Mouse (Mus musculus) regulatory T cell (primary cell): ENCODE results near the gene Pak6.

Experiments
- in situ Hi-C: fragments of 300-600 bp; cut with MboI, MseI; formaldehyde crosslinking; loops from one replicate; pipeline ENCODE4 v1.15.1; 2025; ENCODE audit warnings: high pct_unique_total_duplicates

The Pak6 gene

DNA sequence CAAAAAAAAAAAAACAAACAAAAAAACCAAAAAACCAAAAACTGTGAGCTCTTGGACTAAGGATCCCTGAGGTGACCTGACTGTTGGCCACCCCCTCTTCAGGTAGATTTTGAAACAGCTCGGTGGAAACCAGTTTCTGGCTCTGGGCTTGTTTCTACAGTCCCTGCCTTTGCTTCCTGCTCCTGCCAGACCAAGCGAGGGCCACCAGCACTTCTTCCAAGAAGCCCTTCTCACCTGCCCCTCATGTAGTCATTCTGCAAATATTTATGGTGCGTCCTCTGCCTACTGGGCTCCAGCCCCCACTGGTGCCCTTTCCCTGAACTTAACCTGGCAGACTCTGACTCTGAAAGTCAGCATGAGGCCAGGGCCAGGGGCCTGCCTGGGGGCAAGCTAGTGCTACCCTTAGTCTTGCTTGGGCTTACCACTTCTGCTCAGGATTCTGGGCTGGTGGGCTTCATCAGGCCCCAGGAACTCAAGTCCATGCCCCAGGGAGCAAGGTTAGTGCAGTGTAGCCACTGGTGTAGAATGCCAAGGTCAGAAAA is 1.9 kb downstream of the Pak6 start:
- in situ Hi-C loops, result no loop called here

DNA sequence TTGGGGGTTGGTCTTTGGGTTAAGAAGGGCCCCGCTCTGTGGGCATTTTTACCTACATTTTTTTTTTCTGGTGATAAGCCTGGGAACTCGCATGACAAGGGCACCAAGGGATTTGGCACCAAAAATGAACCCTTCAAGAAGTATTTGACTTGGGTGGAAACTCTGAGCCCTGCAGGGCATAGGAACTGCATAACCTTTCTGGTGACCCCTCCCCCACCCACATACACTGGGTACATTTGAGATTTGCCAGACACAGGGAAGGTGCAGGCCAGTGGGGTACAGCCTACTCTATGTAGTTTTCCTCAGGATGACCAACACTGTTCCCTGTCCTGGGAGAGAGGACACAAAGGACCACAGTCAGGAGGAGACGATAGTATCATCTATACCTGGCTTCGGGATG is 2.5 kb downstream of the Pak6 start:
- in situ Hi-C loops, result no loop called here

DNA sequence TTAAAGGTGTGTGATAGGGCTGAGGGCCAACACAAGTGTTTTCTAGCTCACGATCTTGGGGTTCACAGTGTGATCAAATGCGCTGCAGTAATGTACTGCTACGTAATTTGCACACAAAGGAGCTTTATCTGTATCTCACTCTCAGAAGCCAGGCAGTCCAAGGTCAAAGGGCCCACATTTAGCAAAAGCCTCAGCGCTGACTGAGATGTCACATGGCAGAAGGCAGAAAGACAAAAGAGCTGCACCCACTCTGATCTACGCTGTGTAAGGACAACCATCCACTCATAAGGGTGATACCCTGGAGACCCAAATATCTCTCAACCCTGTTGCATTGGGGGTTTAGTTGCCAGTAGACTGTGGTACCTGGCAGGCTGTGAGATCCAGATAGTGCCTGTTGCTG is 4.1 kb downstream of the Pak6 start:
- in situ Hi-C loops, result no loop called here

DNA sequence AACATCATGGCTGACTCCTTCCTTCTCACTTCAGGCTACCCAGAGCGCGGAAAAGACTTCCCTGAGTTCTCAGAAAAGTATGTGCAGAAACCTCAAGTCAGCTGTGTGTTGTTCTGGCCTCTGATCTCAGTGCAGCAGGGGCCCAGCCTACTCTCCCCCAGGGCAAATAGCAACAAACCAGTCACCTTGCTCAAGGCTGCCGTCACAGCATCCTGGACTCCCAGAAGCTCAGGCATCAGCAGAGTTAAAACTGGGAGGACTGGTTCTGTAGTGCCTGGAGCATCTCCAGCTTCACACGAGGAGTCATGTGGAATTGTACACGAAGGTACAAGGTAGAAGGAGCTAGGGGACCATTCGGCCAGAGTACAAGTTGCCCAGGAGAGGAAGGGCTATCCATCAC is 6.1 kb downstream of the Pak6 start:
- in situ Hi-C loops, result no loop called here

DNA sequence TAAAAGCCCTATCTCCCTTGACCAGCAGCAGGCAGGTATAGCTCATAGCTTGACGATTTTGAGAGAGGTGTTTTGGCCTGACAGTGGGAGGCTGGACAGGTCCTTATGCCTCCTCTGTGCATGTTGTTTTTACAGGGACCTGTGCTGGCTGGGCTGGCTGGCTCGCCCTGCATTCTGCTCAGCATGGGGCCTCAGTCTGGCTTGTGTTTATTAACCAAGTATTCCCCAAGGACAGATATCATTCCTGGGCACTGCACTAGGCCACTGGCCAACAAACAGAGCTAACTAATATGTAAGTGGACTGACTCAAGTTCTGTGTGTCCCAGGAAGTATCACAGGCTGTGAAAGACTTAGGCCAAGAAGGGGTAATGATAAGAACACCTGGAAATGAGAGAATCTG is 6.7 kb downstream of the Pak6 start:
- in situ Hi-C loops, result no loop called here

DNA sequence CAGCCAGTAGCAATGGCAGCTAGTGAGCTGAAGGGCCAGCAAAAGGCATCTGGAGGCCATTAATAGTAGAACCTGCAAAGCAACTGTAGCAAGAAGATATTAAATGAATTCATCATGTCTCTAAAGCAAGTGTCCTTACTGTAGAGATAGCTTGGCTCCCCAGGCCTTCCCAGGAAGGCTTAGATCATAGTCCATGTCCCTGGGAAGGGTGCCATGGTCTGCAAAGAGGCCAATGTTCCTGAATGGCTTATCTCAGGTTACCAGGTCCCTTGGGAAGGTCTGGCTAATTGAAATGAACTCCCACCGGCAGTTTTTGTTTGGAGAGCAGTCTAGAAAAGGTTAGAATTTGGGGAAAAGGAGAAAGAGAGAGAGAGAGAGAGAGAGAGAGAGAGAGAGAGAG is 8.6 kb downstream of the Pak6 start:
- in situ Hi-C loops, result no loop called here

DNA sequence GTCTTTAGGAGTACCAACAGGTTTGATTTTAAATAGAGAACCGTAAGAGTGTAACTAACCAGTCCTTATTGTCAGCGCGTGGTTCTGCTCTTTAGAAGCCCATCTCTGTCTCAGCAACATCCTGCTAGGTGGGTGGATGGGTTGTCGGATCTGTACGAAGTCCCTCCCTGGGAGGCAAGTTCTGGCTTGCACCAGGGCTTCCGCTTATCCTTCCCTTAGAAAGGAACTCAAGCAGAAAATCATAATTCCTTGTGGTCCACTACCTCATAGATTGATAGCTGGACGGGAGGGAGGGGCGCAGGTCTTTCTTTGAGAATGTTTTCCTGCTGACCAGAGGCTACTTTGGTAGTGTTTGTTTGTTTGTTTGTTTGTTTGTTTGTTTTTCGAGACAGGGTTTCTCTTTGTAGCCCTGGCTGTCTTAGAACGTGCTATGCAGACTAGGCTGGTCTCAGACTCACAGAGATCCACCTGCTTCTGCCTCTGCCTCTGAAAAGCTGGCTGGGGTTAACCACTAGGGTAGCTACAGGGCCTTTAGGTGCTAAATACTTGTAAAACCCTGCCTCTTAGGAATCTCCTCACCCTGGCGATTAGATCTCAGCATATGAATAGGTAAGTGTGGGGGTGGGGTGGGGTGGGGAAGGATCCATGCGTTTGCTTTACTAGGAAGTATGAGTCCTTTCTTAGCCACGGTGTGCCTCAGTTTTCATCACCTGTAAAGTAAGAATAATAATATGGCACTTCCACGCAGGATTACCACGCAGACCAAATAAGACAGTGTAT is 10.8 kb downstream of the Pak6 start:
- in situ Hi-C loops, result no loop called here

DNA sequence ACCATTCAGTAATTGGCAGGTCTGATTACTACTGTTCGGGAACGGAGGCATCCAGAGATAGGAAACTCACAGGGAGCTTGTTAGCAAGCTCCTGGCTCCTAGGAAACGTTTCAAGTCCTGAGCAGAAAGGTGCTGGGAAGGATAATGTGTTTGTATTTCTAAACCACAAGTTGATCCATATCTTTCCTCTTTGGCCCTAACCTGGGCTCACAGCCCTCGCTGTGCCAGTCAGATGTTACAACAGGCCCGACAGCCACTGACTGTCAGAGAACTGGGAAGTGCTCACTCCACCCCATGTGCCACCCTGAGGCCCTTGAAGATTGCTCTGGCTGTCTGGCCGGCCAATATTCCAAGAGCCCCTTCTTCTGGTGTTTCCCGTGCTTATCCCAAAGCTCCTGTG is 11.4 kb downstream of the Pak6 start:
- in situ Hi-C loops, result no loop called here

DNA sequence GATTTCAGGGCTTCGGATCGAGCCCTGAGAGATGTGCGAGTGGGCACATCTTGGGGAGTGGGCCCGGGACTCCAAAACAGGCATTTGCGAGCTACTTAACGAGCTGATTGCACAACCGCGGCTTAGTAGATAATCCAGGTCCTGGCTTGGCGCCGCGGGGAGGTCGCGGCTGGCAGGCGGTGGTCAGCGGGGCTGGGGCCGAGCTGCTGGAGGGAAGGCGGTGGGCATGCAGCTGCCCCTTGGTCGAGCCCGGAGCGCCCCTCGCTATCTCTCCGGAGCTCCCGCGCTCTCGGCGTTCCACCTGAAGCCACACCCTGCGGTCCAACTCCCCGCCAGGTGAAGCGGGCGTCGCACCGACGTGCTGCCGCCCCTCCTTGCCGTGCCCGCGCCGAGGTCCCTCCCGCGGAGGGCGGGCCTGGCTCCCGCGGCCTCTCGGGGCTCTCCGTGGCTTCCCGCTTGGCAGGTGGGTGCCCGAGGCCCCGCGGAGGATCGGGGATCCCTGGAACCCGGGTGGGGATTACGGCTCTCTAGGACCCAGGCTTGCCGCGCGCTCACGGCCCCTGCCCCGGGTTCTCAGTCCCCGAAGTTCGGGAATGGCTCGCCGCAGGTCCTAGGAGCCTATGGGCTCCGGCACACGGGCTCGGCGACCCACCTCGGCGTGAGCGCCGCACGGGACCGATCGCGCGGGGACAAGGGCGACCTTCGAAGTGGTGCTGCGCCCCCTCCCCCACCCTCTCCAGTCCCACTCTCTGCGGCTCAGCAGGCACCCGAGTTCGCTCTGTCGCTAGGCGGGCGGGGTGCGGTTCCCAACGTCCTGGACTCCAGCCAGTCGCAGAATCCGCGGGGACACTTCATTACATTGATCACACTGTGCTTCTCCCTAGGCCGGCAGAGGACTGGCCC is 14.0 kb downstream of the Pak6 start:
- in situ Hi-C loops, result no loop called here

DNA sequence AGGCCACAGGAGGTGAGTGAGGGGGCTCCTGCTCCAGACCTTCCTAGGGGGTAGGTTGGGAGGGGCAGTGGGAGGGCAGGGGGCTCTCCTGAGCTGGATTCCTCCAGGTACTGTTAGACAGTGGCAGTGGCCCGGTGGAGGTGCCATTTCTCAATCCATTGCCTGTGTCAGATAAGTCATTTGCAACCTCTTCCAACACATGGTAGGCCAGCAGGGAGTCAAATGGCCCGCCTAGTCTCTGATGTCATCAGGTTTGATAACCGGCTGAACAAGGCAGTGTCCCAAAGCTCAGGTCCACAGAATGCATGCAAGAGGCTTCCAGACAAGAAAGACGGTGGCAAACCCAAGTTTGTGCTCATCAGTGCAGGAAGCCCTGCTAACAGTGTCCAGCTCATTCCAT is 14.7 kb downstream of the Pak6 start:
- in situ Hi-C loops, result no loop called here

DNA sequence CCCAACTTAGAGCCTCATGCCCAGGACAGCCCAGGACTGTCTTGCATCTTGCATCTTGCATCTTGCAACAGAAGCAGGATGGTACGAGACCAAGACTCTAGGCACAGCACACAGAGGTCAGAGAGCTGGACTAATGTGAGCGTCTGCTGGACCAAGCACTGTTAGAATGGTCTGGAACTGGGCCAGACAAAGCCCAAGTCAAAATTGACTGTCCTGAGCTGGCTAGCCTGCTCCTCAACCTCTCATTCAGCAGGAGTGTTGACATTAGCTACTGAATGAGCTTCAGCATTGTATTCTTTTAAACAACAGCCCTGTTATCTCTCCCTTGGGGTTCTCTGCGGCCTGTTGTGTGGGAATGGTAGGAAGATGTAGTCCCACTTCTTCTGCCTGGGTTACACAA is 16.5 kb downstream of the Pak6 start:
- in situ Hi-C loops, result no loop called here

DNA sequence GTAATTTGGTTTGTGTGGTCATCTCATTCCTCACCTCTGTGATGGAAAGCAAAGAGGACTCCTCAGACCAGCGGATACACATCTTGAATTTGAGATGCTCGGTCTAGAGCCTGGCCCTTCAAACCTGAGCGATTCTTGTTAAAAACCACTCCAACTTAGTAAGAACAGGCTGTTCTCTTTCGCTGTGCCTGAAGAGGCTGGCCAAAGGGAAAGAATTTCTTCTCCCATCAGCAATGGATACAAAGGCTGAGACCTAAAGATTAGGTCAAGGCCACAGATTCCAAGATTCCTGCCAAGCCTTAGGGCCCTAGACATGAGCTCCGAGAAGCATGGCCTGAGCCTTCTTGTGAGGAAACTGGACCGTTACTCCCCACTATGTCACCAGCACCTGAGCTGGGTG is 17.8 kb downstream of the Pak6 start:
- in situ Hi-C loops, result no loop called here

DNA sequence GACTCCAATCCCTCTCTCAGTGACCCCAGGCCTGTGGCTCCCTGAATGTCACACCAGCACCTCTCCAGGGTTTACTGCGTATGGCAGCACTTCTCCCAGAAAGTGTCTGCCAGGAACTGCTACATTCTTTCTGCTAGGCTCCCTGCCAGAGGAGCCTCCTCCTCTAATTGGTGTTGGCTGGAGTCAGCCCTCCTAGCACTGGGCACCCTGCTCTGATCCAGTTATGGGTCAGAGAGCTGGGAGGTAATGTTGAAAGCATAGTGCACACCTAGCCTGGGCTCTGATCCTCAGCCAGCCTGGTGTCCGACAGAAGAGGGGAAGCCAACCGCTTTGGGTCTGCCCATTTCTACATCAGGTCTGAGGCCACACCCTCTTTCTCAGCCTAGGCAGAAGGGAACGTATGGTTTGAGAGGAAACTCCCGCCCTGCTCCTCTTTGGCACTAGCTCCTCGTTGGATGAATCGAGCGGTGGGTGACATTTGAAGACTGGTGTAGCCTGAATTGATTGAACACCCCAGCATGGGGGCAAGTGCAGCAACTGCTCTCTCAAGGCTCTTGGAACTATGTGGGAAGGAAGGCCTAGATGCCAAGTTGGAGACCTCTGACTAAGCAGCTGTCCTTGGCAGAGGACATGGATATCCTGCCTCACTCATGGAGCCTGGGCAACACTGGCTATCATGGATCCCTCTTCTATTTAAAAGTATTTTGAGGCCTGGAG is 19.6 kb downstream of the Pak6 start:
- in situ Hi-C loops, result no loop called here

DNA sequence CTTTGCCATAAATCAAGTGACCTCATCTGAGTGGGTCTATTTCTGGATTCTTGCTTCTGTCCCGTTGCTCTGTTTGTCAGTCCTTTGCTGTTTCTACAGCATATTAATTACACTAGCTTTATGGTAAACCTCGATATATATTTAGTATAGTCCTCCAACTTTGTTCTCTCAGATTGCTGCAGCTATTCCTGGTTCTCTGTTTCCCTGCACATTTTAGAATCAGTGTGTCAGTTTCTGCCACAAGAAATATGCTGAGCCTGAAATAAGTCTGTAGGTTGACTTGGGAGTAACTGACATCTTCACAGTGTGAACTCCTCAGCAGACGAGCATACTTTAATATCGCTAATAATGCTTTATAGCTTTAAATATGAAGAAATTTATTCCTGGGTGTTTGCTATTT is 22.0 kb downstream of the Pak6 start:
- in situ Hi-C loops, result no loop called here

DNA sequence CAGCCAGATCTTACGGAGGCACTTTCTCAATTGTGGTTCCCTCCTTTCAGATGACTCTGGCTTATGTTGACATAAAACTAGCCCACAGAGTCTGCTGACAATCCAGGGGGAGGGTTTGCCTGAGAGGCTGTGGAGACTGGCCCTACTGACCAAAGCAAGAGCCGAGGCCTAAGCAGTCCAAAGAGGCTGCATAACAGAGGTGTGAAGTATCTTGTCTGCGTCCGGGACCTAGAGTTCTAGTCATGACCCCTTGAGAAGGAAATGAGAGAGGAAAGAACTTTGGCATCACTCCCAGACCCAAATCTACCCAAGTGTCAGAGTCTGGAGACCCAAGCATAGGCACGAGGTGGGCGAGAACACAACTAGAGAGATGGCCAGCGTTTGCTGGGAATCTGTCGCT is 23.6 kb downstream of the Pak6 start:
- in situ Hi-C loops, result no loop called here

DNA sequence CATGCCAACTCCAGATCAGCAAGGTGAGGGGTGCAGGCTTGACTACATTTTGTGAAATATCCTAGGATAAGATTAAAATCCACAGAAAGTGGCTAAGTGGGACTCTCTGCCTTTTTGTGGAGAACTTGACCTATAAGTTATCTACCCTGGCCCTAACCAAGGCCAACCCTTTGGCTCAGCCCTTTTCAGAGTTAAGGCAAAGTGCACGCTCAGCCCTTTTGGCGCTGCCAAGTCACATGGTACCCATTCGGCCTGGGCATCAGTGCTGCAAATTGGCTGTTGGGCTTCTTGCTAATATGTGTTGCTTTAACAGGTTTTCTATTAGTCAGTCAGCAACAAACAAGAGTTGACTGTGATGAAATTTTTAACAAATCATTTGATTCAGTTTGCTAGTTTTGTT is 24.7 kb downstream of the Pak6 start:
- in situ Hi-C loops, result no loop called here

DNA sequence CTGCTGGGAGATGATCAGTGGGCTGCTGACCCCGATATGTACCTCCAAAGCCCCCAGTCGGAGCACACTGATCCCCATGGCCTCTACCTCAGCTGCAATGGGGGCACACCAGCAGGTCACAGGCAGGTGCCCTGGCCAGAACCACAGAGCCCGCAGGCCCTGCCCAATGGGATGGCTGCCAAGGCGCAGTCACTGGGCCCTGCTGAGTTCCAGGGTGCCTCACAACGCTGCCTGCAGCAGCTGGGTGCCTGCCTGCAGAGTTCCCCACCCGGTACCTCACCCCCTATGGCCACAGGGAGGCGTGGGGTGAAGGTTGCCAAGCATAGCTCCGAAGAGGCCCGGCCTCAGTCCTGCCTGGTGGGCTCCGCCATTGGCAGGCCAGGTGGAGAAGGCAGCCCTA is 26.8 kb downstream of the Pak6 start:
- in situ Hi-C loops, result loop anchor here (5.0 kb wide), 1 partner anchor 53 kb away; no protein-coding TSS in a partner anchor

DNA sequence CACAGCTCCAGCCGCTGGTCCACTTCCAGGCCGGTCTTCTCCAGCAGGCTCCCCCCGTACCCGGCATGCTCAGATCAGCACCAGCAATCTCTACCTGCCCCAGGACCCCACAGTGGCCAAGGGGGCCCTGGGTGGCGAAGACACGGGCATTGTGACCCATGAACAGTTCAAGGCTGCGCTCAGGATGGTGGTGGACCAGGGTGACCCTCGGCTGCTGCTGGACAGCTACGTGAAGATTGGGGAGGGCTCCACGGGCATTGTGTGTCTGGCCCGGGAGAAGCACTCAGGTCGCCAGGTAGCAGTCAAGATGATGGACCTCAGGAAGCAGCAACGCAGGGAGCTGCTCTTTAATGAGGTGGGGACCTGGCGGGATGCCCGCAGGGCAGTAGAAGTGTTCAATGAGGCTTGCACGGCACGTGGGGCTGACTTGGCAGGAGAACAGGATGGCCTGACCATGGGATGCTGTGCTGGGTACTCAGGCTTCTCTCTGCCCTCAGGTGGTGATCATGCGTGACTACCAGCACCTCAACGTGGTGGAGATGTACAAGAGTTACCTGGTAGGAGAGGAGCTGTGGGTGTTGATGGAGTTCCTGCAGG is 30.4 kb downstream of the Pak6 start:
- in situ Hi-C loops, result loop anchor here (5.0 kb wide), 1 partner anchor 56 kb away; no protein-coding TSS in a partner anchor

DNA sequence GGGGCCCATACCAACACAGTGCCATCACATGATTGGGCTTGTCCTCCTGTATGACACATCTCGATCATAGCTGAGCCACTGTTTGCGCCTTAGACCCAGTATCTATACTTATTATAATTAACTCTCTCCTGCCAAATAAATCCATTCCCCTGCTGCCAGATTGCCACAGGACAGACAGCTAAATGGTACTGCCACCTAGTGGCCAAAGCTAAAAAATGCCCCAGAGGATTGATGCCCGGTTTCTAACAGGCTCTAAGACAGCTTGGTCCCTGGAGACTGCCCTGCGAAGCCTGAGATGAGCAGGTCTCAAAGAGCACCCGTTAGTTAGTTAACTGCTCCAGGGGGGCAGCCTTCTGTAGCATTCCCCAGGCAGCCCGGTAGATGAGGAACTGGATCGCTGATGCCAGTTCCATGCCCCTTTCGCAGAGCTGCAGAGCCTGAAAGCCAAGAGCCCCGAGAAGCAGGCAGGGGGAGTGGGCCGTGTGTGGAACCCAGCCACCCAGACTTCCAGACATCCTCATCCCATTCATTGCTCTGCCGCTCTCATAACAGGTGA is 32.7 kb downstream of the Pak6 start:
- in situ Hi-C loops, result no loop called here

DNA sequence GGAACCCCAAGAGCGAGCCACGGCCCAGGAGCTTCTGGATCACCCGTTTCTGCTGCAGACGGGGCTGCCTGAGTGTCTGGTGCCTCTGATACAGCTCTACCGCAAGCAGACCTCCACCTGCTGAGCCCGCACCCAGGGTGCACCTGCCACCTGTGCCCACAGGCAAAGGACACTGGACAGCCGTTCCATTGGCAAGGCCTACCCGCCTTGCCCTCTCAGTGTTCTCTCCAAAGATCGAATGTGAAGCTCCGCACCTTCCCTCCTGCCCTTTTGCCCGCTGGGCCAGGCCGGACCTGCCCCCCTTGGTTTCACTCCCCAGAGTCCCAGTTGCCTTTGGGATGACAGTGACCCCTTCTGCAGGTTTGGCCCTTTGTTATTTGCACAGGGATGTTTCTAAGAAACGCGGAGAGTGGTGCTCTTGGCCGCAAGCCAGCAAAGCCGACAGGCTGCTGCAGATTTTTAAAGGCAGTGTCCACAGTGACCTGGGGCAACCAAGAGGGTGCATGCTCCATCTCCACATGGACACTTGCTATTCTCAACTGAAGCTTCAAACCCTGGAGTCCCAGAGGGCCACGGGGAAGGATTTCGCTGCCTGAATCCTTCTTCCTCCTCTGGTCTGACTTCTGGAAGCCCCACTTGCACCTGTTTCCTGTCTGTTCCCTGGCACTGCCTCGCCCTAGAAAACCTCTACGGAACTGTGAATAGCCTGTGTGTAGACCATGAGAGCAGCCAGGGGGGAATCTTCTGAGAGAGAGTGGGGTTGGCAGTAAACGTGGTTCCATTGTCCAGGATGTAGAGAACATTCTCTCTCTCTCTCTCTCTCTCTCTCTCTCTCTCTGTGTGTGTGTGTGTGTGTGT is 33.6 kb downstream of the Pak6 start:
- in situ Hi-C loops, result no loop called here
